Mouse (Mus musculus): ENCODE measurements around the gene Dusp13.
A peak's percentile ranks its signal among the peaks of the same experiment; 100 is the strongest.

Dusp13 gene

GRCm38 (mm10) chr14:21750881-21751542 is at the start of gene Dusp13:
Gene Dusp13, minus strand, starts transcription at chr14:21751181.
- peak; percentile 62 for DNase-seq

DNA sequence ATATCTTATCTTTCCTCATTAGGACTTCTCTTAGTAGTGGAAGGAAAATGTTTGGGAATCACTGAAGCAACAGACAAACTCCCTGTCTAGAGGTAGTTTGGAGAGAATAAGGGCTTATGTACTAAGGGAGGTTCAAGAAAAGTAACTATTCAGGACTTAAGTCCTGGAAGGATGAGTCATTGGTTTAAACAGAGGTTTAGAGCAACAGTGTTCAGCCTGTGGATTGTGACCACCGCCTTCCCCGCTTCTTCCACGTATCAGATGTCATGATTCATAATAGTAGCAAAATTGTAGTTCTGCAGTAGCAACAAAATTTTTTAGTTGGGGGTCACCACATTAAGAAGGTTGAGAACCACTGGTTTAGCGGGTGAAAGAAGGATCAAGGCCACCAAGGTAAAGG is 49.7 kb upstream of the Dusp13 start:
- DNase-seq, result no peak

- DNase-seq, result no peak
Observed at GRCm38 (mm10) chr14:21792250-21792649, 41.3 kb upstream of the Dusp13 start.

GRCm38 (mm10) chr14:21791722-21792121 is 40.7 kb upstream of the Dusp13 start:
- DNase-seq, result no peak

DNA sequence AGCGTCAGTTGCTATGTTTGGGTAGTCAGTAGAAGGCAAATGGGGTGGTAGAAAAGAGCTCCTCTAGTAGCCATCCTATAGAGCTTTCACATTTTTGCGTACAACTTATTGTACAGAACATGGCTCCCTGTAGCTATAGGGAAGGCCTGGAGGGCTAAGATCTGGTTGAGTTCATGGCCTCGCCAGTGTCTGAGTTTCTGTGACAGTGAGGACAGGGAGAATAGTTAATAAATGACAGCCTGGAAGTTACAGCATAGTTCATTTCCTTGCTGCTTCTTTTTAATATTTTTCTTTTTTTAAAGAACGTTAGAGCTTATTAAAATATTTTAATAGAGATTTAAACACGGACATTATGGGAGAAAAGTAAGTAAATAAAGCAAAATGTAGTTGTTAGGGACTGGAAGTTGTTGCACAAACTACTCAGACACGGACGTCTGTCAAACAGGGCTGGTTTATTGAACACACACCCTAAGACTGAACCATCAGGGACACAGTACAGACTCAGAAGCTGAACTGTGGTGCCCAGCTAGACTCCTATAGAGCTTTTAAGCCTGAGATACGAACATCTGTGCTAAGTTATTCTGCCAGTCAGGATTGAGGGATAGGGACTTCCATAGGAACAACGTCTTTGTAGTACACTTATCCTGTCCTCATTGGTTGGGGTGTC is 39.7 kb upstream of the Dusp13 start:
- DNase-seq, result no peak

- DNase-seq, result no peak
Observed at GRCm38 (mm10) chr14:21788121-21788520, 37.1 kb upstream of the Dusp13 start.

- no peak for DNase-seq
Observed at GRCm38 (mm10) chr14:21787374-21787773, 36.4 kb upstream of the Dusp13 start.

GRCm38 (mm10) chr14:21786500-21786899 is 35.5 kb upstream of the Dusp13 start:
- no peak for DNase-seq

DNA sequence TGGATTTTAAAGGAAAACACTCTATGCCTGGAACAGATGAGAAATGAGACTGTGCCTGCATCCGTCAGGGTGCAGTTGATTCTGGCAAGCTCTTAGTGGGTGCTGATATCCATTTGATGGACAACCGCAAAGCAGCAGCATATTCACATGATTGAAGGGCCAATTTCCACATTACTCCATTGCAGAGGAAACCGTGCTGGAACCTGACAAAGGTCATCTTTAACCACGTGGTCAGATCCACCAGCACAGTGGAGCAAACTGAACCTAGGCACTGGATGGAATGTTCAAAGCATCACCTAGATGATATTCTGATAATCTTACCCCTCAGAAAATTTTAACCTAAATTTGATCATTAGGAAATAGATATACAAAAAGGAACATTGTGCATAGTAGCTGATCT is 25.2 kb upstream of the Dusp13 start:
- no peak for DNase-seq

DNA sequence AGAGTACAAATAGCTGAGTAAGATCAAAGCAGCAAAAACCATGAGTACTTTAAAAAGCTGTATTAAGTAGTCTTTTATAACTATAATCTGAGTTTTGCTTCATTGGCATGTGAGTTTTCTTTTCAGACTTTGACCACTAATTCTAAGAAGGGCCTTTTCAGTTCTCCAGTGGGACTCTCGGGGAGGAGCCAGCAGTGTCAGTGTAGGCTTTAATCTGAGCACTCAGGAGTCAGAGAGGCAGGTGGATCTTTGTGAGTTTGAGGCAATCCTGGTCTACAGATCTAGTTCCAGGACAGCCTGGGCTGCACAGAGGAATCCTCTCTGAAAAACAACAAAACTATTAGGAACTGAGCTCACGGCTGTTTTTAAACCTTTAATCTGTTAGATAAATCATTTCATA is 23.0 kb upstream of the Dusp13 start:
- no peak for DNase-seq

GRCm38 (mm10) chr14:21772506-21773281 is 21.7 kb upstream of the Dusp13 start:
- DNase-seq, result no peak

DNA sequence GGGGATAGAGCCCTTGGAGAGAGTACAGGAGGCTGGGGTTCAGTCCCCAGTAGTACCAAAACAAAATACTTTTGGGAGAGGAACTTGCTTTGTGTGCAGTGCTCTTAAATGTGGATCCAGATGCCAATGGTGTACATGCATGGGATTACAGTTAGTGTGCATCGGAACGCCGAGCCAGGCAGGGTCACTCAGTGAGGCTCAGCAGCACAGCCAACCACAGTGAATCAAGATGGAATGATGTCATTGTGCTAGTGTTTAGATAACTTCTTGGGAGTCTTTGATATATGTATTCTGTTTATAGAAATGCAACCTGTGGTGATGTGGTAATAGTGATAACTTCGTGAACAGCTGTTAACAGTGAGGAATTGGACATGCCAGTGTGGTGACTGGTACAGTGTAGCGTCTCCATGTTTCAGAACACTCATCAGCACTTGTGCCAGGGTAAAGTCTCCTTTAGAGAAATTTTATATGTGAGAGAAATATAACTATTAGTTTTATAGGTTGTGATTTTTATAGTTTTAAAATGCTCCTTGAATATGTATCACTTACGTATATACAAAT is 15.5 kb upstream of the Dusp13 start:
- DNase-seq, result no peak

DNA sequence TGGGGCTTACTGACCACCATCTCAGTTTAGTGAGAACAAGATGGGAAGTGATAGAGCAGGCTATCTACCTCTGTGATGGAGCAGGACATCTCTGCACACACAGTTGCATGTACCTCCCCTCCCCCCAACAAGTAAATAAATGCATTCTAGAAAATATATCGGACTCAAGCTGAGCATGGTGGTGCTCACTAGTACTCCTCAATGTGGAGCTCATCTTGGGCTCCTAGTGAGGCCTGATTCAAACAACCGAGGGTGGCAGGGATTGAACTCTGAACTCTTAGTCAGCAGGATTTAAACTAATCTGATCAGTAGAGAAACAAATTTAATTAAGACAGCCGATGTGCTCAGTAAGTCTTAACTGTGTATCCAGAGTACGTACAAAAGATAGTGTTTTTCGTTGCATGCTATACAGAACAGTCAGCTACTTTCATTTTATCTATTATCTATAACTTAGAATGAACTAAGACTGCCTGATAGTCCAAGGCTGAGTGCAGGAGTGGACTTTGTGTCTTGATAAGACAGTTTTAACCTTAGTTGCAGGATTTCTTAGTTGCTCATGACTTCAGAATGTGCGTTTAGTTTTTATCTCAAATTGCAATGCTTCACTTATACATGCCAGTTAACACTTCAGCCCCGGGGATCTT is 14.9 kb upstream of the Dusp13 start:
- no peak for DNase-seq

GRCm38 (mm10) chr14:21764646-21765045 is 13.7 kb upstream of the Dusp13 start:
- no peak for DNase-seq

DNA sequence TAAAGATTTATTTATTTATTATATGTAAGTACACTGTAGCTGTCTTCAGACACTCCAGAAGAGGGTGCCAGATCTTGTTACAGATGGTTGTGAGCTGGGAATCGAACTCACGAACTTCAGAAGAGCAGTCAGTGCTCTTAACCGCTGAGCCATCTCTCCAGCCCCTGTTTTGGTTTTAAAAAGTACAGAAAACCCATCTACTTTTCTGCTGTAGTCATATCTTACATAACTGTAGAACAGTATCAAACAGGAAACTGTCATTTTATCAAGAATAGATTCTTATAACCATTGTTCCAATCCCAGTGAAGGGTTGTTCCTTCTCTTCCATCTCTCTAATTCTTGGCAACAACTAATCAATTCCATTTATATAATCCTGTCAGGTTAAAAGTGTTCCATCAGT is 12.8 kb upstream of the Dusp13 start:
- DNase-seq, result no peak

GRCm38 (mm10) chr14:21761560-21761959 is 10.6 kb upstream of the Dusp13 start:
- no peak for DNase-seq

GRCm38 (mm10) chr14:21753367-21753766 is 2.4 kb upstream of the Dusp13 start:
- DNase-seq, result no peak

DNA sequence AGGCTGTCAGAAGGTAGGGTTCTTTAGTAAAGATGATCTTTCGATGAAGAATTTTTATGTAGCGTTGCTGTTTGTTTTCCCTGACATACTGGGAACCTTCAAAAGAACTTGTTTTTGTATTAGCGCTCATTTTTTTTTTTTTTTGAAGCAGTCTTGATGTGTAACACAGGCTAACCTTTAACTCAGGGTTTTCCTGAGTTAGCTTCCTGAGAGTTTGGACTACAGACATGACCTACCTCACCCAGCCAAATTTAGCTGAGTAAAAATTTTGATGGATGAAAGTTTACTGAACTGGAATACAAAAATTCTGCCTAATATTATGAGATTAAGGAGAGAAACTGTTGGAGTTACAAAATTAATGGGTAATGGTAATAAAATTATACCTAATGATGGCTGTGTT is 1.4 kb upstream of the Dusp13 start:
- no peak for DNase-seq

- peak; percentile 92 for DNase-seq
Observed at GRCm38 (mm10) chr14:21750008-21750880, 737 bp downstream of the Dusp13 start, which contains the start of gene Samd8. Gene Samd8, plus strand, starts transcription at chr14:21750531.

DNA sequence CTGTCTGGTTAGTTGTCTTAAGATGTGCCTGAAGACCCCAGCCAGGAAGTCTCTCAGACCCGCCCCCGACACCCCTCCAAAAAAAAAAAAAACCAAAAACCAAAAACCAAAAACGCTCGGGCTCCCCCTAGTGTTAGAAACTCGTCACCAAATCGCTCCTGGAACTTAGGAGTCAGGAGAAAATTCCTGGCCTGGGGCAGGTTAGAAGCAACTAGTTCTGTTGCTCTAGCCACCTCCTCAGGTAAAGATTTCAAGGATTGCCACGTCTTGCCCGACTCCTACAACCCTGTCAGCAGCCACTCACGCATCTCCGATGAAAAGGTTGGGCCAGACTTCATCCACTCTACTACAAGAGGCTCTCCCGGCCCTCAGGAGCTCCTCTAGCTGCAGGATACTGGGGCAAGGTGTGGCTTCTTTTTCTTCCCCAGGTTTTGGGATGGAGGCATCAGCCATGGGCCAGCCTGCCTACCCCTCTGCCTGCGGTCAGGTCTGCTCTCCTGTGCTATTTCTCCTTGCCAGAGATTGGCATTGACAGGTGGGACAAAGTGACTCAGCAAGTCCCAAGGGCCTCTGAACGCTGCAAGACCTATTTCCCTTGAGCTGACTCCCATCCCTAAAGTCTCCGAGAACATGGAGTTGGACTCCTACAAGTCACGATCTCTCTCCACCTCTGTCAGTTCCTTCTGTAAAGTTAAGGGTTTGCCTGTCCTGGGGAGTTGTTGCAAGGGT is 2.7 kb downstream of the Dusp13 start:
- DNase-seq, result peak; percentile 77

- no peak for DNase-seq
Observed at GRCm38 (mm10) chr14:21747436-21748141, 3.4 kb downstream of the Dusp13 start.
